Mouse (Mus musculus) brain, embryonic 18.5 days (tissue): ENCODE data around the gene Igfbp5.

Source experiments
- DNase-seq: peaks from one replicate; pipeline ENCODE4 v3.0.0-alpha.2; 2012; ENCODE audit warnings: low read depth, low spot score

Igfbp5 gene

GRCm38 (mm10) chr1:72811061-72811460, 63.6 kb downstream of the Igfbp5 start:
- DNase-seq = no peak

- DNase-seq = no peak
These were observed 64.6 kb downstream of the Igfbp5 start for GRCm38 (mm10) chr1:72809951-72810675.

GRCm38 (mm10) chr1:72809304-72809703, 65.4 kb downstream of the Igfbp5 start:
- DNase-seq = no peak
